Mouse (Mus musculus): ENCODE measurements around the gene Hist2h2be.
"Not testable (repeated sequence)": the region's sequence is repeated elsewhere in the genome, so short reads cannot be mapped to it uniquely, and the experiment has no call there.

Gene Hist2h2be

DNA sequence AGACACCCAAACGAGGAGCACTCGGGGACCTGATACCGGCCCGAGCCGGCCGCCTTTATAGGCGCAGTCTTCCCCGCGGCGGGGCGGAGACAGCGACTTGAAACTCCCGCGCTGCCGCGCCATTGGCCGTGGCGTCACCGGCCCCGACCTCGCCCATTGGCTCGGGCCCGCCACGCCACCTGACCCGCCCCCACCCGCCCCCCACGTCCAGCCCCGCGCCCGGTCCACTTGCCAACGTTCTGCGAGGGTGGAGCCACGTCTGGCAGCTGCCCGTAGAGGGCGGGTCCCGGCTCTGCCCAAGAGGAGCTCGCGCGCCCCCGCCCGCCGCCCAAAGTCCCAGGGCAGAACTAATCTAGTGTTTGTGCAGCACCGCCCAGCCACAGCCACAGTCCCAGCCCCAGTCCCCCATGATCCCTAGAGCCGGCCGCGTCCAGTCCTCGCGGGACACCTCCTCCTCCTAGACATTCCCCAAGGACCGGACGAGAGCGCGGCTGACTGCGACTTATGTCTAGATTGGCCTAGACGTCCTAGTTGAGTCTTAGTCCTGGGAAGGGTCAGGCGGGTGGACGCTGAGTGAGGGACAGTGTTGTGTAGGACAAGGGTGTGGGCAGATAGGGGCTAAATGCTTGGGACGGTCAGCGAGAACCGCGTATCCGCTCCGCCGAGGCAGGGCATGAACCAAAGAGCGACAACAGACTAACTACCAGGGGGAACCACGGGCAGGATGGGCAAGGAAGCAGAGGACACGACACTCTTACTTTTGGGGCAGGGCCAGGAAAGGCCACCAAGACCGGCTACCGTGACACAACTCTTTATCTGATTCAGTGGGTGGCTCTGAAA is 18.3 kb downstream of the Hist2h2be start, which contains the start of gene Hist2h3c2:
TSS of gene Hist2h3c2 (minus strand) at position 174 of the 840 bp plus-strand sequence.
- DNase-seq (ENCODE audit: low spot score in 2 of 2): peak; percentile 56 to 61

DNA sequence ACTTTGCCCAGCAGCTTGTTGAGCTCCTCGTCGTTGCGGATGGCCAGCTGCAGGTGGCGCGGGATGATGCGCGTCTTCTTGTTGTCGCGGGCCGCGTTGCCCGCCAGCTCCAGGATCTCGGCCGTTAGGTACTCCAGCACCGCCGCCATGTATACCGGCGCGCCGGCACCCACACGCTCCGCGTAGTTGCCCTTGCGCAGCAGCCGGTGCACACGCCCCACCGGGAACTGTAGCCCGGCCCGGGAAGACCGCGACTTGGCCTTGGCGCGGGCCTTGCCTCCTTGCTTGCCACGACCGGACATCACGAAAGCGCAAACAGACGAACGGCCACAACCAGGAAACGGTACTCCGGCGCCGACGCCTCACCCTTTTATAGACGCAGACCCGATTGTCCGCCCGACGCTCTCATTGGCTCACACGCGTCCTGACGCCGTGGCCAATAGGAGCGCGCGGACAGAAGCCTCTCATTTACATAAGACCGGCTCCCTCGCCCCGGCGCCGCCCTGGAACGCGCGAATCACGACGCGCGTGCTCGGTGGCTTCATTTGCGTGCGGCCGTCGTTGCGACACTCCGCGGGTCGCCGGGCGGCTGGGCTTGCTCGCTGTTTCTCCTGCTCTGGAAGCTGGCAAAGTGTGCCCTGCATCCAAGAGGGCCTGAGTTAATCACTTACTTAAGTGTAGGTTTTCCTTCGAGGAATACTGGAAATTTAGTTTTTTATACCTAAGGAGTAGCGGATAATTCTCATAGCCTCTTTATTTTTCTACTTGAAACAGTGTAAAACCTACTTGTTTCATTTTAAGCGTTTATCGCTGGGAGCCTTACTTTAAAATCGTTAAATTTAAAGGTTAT is 19.3 kb downstream of the Hist2h2be start, which contains the start of gene Hist2h2aa2:
TSS of gene Hist2h2aa2 (minus strand) at position 328 of the 850 bp plus-strand sequence.
- DNase-seq (ENCODE audit: low spot score in 2 of 2): peak; percentile 94 to 95

DNA sequence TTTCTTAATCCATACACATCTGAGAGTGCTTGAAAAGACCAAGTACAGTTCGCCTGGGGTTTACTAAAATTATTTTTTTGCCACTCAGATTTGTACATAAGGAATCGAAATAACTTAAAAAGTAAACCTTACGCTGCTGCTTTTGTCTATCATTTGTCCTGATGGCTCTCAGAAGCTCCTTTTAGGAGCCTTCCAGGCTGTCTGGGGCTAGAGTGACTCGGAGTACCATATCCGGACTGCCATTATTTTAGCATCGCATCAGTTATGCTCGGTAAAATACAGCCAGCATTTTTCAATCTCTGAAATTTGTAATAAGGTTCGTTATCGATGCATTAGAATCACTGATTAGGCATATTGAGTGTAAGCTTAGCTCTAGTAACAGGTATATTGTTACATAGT is 19.9 kb downstream of the Hist2h2be start:
- DNase-seq (ENCODE audit: low spot score in 2 of 2): no peak

DNA sequence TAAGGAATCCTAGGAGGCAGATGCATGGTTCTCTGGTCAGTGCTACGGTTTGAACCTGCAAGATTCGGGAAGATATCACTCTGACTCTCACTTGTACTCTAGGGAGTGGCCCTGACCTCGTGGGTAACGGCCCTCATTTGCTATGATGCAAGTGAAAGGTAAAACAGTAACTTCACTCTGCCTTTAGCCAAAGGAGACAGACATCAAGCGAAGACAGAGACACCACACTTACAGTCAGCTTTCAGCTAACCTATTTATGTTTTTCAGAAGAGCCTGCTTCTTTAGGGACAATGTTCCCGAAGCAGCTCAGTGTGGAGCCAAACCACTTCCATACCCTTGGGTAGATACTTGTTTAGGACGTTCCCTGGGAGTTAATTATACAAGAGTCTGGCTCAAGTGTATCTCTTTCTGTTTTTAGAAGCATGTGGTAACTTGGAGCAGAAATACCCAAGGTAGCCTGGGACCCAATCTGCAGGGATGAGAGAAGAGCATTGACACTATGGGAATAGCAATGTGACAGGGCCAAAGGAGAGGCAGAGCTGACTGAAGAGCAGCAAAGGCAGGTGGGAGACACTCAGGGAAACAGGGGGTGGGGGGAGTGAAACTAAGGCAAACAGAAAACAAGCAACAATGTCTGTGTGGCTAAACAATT is 23.1 kb downstream of the Hist2h2be start:
- no peak for DNase-seq (ENCODE audit: low spot score in 2 of 2)

DNA sequence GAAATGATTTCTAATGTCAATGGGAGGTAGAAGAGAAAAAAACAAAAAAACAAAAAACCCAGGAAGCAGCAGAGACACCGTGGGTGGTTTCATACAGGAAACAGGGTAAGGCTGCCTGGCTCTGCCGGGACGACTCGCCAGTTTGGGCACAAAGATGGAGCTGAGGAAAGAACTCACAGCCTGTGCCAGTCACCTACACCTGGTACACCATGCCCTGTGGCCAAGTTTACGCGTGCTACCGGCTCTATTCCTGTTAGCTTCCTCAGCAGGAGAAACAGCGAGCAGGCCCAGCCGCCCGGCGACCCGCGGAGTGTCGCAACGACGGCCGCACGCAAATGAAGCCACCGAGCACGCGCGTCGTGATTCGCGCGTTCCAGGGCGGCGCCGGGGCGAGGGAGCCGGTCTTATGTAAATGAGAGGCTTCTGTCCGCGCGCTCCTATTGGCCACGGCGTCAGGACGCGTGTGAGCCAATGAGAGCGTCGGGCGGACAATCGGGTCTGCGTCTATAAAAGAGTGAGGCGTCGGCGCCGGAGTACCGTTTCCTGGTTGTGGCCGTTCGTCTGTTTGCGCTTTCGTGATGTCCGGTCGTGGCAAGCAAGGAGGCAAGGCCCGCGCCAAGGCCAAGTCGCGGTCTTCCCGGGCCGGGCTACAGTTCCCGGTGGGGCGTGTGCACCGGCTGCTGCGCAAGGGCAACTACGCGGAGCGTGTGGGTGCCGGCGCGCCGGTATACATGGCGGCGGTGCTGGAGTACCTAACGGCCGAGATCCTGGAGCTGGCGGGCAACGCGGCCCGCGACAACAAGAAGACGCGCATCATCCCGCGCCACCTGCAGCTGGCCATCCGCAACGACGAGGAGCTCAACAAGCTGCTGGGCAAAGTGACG is 24.3 kb downstream of the Hist2h2be start, which contains the start of gene Hist2h2aa1:
TSS of gene Hist2h2aa1 (plus strand) at position 495 of the 884 bp plus-strand sequence.
- peak; percentile 83 to 85 for DNase-seq (ENCODE audit: low spot score in 2 of 2)

DNA sequence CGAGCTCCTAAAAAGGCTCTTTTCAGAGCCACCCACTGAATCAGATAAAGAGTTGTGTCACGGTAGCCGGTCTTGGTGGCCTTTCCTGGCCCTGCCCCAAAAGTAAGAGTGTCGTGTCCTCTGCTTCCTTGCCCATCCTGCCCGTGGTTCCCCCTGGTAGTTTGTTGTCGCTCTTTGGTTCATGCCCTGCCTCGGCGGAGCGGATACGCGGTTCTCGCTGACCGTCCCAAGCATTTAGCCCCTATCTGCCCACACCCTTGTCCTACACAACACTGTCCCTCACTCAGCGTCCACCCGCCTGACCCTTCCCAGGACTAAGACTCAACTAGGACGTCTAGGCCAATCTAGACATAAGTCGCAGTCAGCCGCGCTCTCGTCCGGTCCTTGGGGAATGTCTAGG is 25.1 kb downstream of the Hist2h2be start:
- DNase-seq (ENCODE audit: low spot score in 2 of 2): not testable (repeated sequence)

DNA sequence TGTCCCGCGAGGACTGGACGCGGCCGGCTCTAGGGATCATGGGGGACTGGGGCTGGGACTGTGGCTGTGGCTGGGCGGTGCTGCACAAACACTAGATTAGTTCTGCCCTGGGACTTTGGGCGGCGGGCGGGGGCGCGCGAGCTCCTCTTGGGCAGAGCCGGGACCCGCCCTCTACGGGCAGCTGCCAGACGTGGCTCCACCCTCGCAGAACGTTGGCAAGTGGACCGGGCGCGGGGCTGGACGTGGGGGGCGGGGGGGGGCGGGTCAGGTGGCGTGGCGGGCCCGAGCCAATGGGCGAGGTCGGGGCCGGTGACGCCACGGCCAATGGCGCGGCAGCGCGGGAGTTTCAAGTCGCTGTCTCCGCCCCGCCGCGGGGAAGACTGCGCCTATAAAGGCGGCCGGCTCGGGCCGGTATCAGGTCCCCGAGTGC is 25.5 kb downstream of the Hist2h2be start, which contains the start of gene Hist2h3c1:
TSS of gene Hist2h3c1 (plus strand) at position 259 of the 430 bp plus-strand sequence.
- DNase-seq (ENCODE audit: low spot score in 2 of 2): not testable (repeated sequence)

DNA sequence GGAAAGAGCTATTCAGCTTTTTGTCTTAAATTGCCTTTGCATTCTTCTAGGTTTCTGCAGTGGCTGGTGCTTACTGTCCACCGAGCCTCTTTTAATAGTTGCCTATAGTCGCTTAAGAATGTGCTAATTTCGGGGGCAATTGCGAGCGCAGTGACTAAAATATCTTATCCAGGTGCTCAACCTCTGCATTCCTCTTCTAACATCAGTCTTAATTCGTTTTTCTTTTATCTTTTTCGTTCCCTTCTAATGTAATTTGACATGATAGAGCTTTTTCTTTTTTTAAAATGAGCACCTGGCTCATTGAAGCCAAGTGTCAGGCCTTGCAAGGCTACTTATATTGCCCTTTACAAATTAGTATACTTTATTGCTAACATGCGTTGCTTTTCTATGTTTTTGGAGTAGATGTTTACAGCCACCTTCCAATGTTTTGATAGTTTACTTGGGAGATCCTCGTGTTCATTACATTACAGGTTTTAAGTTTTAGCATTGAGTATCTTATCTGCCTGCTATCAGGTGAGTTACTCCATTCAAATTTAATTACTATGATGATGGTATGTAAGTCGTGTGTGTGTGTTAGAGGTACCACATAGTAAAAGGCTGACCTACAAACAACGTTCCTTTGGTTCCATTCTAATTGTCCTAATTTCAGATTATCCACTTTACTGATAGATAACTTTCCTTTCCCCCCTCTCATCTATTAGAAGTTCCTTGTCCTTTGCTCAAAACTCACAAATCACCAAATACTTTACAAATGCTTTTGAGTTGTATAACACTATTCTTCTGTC is 26.6 kb downstream of the Hist2h2be start:
- no peak for DNase-seq (ENCODE audit: low spot score in 2 of 2)

DNA sequence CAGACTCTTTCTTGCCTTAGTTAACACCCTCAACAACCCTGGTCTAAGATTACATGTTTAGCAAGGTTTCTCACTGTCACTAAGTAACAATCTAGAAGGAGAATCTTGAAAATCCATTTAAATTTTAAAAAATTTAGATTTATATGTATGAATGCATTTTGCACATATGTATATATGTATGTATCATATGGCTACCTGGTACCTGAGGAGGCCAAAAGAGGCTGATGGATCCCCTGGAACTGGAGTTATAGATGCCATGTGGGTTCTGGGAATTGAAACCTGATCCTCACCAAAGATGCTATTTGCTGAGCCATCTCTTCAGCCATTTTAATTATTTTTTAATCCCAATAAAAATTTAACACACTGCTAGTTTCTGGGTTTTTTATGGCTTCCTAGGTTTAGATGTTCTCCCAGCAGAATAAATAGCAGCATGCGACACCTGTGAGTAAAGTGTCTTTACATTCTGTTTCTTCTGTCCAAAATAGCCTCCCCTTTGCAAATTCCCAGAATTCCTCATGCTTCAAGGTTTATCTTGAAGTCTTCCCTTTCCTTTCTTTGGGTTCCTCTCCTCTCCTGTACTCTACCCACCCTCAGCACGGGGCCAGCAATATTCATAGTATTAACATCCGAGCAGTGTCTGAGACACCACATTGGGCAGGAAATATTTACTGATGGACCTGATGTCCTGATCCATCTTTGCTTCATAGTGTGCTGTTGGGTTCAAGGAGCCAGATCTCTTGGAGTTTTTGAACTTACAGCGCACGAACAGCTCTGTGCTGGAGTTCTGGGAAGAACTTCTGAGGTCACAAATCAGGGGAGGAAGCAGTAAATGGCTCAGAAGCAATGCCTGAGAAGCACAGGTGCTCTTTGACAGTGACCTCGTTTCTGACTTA is 27.5 kb downstream of the Hist2h2be start:
- DNase-seq (ENCODE audit: low spot score in 2 of 2): no peak

DNA sequence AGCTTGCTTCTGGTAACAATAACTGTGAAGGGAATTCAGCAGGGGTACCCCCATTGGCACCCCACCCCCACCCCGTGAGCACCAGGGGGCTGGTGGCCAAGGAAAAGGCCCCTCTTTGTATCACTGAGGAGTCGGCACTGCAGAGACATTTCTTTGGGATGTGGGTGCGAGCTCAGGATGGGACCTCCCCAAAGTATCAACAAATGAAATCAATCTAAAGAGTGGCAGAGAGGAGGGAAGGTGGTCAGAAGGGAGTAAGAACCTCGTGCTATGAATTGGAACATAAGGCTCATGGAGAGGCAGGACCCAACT is 28.1 kb downstream of the Hist2h2be start:
- DNase-seq (ENCODE audit: low spot score in 2 of 2): no peak

DNA sequence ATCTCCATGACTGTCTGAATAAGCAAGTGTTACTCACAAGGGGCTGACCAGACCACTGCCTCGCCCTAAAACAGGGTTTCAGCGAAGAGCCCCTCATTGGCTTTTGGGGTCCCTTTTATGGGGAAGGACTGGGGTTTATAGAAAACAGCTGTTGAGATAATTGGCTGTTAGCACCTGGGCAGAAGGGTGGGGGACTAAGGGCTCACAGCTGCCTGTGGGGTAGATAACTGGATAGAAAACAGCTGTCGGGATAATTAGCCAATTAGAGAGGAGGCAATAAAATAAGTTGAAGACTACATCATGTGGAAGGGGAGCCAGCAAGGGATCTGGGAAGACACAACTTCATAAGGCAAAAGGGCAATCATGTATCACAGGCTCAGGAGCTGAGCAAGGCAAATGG is 30.0 kb downstream of the Hist2h2be start:
- DNase-seq (ENCODE audit: low spot score in 2 of 2): no peak

DNA sequence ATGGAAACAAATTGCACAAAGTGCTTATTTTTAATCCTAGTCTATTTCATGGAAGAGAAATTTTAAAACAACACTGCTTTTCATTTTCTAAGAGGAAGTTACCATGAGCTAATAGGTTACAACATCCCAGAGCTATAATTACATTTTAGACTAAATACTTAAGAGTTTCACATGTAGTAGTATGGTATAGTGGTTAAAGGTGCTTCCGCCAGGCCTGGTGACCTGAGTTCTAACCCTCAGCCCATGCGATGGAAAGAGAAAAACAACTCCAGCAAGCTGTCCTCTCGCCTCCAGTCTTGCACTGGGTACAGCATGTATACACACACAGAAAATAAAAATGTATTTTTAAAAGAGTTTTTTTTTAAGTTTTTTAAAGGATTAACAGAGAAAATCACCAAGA is 30.9 kb downstream of the Hist2h2be start:
- no peak for DNase-seq (ENCODE audit: low spot score in 2 of 2)

DNA sequence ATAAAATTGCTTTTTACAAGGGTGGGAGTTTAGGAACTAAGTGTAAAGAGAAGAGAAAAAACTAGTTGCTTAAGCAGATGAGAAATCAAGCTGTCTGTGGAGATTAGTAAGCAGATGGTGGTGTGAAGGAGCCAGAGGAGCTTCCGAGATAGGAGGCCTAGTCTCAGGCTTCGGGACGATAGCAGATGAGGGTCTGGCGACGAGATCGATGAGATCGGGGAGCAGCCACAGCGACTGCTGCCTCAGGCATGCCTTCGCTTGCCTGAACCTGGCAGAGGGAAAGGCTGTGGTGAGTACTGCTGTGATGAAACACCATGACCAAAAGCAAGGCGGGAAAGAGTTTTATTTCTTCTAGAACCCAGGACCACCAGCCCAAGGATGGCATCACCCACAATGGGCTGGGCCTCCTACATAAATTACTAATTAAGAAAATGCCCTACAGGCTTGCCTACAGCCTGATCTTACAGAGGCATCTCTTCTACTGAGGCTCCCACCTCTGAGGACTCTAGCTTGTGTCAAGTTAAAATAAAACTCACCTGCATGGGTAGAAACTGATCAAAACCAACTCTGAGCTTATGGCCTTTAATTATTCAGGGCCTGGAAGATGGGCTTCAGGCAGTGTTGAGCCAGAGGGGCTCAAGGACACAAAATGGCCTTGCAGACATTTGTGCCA is 33.9 kb downstream of the Hist2h2be start:
- DNase-seq (ENCODE audit: low spot score in 2 of 2): no peak

DNA sequence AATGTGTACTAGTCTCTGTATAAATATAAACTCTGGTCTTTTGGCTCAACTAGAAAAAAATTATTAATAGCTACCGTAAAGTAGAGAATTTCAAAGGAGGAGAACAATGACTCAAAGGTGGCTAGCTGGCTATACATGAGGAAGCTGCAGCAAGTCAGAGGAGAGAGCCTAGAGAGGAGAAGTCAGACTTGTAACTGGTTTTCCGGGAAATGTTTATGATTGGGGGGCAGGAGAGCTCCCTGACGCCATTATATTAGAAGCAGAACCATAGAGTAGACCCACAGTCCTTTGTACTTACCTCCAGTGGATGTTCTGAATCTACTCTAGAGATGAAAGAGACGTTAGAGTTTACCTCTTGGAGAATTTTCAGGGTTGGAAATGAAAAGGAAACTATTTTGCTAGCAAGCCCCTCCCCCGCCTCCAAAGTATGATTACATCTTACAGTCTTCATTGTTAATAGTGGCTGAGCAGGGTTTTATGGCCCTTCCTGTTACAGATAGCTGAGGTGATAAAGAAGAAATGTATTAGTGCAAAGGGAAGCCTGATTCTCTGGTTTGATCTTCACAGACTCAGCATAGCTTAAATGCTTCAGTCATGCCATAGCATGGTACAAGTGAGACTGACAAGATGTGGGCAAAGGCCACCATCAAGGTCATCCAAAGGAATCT is 35.1 kb downstream of the Hist2h2be start:
- DNase-seq (ENCODE audit: low spot score in 2 of 2): no peak

DNA sequence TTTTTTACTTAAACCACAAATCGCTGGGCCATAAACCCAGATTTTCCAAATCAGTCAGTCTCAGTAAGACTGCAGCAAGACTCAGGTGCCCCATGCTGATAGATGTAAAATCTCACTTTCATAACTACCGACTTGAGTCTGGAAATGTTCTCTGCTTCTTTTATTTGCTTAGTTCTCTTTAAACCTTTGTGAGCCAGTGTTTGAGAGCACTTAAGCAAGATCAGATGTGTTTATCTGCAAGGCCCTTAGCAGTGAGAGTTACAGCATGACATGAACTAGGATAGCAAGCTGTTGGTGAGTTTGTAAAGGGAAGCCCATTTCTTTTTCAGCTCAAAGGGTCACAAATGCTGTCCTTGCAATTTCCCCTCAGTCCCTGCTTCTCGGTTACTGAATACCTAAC is 36.3 kb downstream of the Hist2h2be start:
- no peak for DNase-seq (ENCODE audit: low spot score in 2 of 2)

DNA sequence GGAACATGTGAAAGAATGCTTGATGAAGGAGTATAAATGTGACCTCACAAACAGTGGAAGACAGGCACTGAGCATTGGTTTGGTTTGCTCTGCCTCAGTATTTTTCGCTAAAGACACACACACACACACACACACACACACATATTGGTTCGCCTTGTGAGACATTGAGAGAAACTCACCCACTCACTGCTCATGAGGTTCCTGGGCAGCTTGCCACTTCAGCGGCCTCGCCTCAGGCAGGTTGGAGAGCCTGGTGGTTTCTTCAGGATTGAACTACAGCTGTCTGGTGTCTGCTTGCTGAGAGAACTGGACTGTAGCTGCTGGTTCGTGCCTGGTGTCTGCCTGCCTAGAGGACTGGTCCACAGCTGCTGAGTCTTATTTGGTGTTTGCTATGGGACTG is 39.3 kb downstream of the Hist2h2be start:
- no peak for DNase-seq (ENCODE audit: low spot score in 2 of 2)

DNA sequence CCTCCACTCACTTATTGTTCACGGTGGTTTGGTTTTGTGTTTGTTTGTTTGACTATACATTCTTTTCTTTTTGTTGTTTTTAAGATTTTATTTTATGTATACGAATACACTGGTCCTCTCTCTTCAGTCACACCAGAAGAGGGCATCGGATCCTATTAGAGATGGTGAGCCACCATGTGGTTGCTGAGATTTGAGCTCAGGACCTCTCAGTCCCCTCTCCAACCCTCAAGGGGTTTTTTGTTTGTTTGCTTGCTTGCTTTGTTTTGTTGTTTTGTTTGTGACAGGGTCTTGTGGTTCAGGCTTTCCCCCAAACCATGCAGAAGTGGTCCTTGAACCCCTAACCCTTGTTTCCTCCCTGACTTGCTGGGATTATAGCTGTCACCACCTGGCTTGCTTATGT is 40.7 kb downstream of the Hist2h2be start:
- no peak for DNase-seq (ENCODE audit: low spot score in 2 of 2)

All from spleen, postnatal 36 days (tissue).